Mouse (Mus musculus) layer of hippocampus, adult 11-12 months (tissue): ENCODE measurements around the gene Podxl2.

Experiments
- DNase-seq: peaks from one replicate; pipeline ENCODE4 v3.0.0; 2022; ENCODE audit warnings: low spot score

The Podxl2 gene

DNA sequence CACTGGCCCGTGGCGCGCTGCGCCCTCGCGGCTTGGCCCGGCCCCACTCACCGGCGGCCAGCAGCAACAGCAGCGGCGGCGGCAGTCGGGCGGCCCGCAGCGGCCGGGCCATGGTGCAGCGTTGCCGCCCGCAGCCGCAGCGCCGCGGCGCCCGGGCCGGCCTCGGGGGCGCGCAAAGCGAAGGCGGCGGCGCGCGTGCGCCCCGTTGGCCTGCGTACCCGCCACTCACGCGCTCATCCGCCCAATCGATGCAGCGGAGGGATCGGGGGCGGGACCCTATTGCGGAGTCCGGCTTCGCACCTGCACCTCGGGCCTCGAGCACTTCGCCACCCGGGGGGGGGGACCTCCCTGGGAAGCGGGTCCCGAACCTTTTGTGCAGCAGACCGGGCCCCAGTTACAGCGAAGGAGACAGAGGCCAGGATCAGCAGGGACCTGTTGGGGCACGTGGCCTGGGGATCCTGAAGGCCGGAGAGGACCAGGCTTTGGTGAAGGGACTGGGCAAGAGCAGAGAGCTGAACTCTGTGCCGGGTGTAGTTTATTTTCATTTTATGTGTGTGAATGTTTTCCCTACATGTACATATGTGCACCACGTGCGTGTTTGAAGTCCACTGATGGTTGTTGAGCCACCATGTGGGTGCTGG lies at the start of gene Podxl2:
Gene Podxl2, minus strand, starts transcription at position 177 of the 641 bp plus-strand sequence.
- DNase-seq, result peak; percentile 82

DNA sequence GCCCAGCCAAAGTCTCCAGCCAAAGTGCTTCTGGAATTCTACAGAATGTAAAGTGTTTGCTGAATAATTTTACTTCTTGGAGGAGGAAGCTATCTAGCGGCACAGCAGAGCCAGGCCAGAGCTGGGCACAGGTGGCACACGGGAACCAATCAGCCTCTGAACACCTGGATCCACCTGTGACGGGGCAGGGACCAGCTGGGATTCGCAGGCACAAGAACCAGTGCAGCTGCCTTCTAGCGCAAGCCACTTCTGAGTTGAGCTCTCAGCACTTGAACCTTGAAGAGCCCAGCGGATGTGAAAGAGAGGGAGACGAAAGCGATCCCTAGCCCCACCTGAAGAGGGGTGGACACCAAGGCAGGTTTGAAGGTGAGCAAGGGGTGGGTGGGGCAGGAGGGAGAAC lies 44.0 kb upstream of the Podxl2 start:
- no peak for DNase-seq

DNA sequence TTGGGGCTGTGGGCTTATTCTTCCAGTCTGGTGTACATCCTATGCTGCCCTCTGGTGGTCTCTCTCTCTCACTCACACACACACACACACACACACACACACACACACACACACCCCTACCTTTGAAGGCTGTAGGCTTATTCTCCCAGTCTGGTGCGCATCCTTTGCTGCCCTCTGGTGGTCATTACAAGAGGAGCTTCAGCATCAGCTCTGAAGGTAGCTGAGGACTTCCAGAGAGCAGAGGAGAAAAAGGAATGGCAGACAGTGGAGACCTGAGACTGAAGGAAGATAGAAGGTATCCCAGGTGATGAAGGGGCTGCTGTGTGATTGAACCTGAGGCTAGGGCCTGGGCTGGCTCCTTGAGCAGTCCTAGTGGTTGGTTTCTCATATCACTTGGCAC lies 41.3 kb upstream of the Podxl2 start:
- DNase-seq, result peak; percentile 67

DNA sequence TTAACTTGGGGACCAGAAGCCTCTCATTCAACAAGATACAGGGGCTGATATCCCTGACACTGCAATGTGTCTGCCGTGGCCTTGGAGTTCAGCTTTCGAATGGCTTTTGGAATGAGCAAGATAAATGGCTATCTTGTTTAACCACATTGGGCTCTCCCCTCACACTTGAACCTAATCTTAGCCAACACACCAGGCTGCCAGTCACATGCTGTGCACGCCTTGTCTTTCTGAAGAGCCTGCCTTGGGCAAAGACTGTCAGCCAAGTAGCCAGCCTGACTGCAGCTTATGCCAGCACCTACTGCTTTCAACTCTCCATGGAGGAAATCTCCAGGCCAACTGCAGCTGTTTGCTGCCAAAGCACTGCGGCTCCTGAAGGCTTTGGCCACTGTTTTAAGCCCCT lies 40.7 kb upstream of the Podxl2 start:
- no peak for DNase-seq

DNA sequence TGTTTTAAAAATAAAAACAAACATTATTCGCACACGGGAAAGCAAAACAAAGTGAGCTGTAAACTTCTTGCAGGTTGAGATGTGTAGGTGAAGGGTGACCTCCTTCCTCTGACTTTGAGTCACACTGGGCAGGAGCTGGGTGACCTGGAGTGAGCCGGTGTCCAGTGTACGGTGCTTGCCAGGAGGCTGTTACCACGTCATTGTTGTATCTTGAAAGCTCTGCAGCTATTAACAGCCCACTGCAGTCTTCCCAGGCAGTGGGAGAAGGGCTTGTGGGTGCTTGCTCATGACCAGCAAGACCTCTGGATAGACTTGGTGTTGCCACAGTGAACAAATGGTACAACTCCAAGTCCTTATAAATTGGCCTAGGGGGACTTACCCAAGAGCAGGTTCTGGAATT lies 40.0 kb upstream of the Podxl2 start:
- DNase-seq, result no peak

DNA sequence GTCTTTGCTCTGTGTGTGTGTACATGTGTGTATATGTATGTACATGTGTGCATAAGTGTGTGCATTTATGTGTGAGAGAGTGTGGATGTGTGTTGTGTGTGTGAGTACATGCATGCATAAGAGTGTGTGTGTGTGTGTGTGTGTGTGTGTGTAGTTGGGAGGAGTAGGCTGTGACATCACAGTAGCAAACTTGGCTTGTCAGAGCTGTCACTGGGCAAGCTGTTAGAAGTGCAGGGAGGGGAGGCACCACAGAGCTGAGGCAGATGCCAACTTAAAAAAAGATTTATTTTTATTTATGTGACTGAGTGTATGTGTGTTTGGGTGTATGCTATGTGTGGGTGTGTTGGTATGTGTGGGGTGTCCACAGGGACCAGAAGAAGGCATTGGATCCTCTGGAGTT lies 38.6 kb upstream of the Podxl2 start:
- DNase-seq, result no peak

DNA sequence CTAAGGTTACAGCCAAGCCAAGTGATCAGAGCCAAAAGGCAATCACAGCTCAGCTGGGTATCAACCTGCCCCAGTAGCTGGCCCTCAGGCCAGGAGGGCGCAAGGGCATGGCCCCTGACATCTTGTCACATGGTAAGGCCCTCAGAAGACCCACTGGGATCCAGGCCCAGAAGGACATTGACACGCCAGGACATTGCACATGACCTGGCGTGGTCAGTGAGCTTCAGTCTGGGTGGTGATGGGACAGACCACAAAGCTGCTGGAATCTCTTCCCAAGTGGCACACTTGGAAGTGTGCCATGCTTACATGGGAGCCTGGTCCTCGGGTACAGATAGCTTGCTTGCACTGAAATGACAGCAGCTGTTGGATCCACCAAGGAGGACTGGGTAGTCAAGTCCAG lies 38.2 kb upstream of the Podxl2 start:
- peak; percentile 8 for DNase-seq

DNA sequence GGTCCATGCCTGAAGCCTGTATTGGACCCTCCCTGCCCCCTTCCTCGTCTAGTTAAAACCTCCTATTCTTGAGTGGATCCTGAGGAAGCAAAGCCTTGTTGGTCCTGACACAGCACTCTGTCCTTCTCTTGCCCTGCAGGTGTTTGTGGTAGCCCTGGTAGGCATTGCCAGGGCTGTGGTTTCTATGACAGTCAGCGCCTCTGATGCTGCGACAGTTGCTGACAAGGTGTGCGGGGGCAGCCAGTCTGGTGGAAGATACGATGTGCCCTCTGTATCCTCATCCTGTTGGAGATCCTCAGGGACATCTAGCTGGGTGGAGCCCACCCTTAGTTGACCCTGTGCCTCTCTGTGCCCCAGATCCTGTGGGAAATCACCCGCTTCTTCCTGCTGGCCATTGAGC lies 34.3 kb upstream of the Podxl2 start:
- DNase-seq, result no peak

DNA sequence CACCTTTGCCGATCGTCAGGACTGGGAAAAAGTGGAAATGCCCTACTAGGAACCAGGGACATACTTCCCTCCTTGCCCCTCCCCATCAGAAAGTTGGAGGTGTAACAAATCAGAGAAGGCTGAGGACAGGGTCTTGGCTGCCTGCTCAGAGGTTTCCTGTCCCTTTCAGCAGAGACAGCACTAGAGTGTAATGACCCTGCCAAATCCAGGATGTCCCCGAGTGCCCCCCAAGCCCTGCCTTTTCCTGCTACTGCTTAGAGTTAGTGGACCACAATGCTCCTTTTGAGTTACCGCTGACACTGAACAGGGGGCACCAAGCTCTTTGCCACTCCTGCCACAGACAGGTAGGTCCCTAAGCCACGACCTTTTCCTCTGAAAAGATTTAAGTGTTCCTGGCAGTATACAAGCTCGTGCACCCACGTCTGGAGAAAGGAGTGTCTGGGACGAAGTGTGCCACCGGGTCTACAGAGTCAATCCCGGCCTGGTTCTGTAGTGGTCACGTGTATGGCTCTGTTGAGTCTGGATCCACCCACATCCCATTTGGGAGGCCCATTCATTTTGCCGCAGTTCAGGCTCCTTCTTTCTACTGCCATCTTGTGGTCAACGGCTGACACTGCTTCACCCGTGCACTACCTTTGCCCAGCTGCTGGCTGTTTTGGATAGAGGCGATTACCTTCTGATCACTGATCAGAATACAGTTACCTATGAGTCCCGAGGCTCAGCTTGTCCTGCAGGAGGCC lies 31.7 kb upstream of the Podxl2 start:
- DNase-seq, result peak; percentile 64

DNA sequence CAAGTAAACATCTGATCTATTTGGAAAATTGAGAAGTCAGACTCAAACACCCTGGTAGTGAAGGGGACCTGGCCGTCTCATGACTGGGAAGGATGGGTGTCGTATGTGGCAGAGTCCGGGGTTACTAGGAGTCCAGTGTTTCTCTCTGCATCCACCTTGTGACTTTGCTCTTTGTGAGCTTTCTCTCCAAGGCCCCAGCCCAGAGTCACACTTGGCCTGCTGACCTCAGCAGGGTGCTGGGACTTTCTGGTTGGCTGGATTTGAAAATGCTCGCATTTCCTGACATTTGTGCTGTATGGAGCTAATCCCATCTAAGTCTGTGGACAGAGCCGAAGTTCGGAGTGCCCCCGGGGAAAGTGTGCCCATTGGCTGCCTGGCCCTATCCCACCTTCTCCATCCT lies 30.2 kb upstream of the Podxl2 start:
- no peak for DNase-seq

DNA sequence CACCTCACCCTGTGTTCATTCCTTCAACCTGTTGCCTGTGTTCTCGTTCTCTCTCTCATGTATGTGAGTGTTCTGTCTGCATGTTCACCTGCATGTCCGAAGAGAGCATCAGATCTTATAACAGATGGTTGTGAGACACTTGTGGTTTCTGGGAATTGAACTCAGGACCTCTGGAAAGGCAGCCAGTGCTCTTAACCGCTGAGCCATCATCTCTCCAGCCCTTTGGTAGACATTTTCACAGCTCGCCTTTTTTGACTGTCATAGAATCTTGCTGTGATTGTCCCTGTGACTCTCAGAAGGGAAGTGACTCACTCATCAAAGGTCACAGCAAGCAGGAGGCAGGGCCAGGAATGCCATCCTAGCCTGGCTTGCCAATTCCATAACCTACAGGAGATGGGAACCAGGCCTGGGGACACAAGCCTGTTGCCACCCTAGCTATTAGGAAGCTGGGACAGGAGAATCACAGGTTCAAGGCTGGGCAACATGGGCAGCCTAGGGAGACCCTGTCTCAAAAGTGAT lies 29.7 kb upstream of the Podxl2 start:
- DNase-seq, result no peak

DNA sequence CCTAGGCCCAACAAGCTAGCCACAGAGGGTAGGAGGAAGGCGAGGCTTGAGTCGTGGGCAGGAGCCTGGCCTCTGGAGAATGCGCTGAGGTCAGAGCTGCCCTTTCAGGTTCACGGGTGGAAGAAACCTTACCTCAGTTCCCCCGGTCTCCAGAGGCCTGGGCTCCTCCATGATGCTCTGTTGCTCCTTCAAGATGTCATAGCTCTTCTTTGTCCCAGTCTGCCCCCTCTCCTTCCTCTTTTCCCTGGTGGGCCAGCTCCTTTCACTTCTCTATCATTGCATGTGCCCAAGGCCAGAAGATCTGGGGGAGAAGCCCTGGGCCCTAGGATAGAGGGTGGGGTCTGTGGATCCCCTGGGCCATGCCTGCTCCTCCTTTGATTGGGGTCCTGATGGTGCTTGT lies 28.9 kb upstream of the Podxl2 start:
- peak; percentile 22 for DNase-seq

DNA sequence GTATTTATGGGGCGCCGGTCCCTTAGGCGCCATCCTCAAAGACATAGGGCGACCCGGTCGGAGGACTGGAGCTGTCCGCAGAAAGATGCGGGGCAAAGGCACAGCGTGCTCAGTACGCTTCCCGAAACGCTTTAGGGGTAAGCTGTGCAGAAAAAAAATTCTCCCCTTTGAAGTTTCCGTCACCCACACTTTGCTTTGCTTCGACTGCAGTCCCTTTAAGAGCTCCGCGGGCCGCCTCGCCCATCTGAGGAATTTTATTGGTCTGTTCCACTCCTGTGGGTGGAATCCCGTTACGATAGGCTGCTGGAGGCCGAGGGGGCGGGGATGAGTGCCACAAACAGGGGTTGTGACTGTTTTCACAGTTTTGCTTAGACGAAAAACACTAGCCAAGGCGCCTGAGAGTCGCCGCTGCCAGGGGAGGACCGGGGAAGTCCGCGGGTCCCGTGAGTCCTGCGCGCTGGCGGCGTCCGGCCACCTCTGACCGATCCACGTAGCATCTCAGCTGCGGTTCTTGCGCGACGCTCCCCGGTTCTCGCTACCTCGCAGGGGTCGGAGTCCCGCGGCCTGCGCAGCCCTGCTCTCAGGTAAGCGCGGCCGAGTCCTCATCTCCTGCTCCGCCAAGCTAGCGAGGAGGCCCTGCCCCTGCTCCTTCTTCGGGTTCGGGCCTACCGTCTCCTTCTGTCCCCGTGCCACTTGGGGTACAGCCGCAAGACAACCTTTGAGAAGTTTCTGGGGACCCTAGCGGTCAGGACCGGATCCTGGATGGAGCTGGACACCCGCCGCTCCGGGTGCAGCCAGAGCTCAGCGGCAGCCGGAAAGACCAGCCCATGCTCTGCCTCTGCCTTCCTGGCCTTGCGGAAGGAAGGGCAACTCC lies 27.3 kb upstream of the Podxl2 start, which contains the start of gene Tpra1:
Gene Tpra1, plus strand, starts transcription at position 305 of the 874 bp plus-strand sequence.
- DNase-seq, result peak; percentile 96

DNA sequence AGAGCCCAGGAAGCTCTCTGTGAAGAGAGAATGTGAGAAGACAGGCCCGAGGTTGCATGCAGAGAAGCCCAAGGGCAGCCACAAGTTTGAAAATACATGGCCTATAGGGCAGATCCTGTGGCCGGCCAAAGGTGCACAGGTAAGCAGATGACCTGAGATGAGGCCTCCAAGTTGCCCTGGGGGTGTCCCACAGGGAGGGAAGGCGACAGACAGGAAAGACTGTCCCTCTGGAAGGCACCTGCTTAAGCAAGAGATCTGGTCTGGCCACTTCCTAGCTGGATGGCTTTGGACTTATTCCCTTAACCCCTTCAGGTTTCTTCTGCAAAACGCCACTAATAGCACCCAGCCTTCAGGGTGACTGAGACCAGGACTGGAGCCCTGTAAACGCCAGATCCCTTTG lies 26.6 kb upstream of the Podxl2 start:
- DNase-seq, result peak; percentile 10

DNA sequence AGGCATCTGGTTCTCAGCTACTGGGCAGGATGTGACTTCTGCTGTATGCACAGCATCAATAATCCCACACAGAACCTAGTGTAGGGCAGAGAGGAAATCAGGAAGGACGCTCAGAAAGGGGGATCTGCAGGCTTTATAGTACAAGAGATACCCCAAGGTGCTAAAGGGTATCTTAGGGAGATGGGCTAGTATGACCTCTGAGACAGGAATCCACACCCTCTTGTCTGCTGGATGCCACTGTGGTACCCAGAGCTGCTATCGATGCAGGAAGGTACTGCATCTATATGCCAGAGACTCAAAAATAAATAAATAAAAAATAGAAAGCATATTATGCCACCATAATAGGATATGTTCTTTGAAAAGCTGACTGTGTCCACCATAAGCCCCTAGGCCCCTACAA lies 24.8 kb upstream of the Podxl2 start:
- no peak for DNase-seq

DNA sequence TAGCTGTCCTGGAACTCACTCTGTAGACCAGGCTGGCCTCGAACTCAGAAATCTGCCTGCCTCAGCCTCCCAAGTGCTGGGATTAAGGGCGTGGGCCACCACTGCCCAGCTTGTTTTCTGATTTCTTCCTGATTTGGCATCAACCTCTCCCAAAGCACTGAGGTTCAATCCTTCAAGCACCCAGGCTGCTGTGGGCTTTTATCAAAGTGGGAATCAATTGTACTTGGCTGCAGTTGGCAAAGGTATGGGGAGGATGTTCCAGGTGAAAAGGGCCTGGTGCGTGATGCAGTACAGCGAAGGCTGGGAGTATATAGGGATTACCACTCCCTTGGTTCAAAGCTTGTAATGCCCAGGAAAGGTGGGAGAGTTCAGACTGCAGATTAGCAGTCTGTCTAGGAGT lies 24.2 kb upstream of the Podxl2 start:
- peak; percentile 6 for DNase-seq

DNA sequence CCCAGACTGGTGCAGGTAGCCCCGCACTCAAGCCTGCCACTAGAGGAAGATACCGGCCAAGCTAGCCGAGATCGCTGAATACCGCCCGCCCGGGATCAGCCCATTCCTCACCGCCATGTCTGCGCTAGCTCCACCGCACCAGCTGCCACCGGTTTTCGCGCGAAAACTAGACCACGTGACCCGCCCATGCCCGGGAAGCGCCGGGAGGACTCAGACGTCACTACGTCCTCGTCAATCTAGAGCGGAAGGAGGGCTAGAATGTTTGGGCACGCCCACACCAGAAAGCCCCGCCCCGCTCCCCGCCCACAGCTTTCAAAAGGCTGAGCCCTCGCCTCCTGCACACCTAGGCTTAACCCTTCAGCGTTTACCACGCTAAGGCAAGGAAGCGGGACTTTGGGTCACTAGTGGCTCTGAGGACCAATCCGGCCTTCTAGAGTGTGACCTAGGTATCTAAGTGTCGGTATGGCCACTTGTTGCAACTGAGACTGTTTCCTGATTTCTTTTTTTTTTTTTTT lies 23.7 kb upstream of the Podxl2 start, which contains the start of gene Mcm2:
Gene Mcm2, minus strand, starts transcription at position 247 of the 515 bp plus-strand sequence.
- DNase-seq, result peak; percentile 88

DNA sequence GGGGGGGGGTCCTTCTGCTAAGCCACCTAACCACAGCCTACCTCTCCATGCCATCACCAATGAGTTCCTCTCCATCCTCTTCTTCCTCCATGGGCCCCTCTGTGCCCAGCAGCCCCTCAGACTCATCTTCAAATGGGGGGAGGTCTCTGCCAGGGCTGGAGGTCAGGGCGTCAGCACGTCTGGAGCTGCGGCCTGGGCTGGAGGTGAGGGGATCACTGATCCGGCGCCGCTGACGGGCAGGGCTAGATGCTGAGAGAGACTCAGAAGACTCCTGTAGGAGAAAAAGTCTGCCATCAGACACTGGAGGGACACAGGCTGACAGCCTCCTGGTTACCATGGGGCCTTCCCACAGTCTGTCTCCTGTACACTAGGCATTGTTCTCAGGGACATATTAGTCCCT lies 22.4 kb upstream of the Podxl2 start:
- no peak for DNase-seq

DNA sequence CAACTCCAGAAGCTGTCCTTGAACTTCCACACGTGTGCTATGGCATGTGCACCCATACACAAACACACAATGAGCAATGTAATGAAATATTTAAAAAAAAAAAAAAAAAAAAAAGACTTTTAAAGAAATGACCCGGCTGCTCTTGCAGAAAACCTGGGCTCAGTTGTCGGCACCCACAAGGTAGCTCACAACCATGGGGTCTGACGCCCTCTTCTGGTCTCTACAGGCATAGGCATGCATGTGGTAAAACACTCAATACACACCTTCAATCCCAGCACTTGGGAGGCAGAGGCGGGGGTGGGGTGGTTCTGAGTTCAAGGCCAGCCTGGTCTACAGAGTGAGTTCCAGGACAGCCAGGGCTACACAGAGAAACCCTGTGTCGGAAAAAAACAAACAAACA lies 21.1 kb upstream of the Podxl2 start:
- no peak for DNase-seq

DNA sequence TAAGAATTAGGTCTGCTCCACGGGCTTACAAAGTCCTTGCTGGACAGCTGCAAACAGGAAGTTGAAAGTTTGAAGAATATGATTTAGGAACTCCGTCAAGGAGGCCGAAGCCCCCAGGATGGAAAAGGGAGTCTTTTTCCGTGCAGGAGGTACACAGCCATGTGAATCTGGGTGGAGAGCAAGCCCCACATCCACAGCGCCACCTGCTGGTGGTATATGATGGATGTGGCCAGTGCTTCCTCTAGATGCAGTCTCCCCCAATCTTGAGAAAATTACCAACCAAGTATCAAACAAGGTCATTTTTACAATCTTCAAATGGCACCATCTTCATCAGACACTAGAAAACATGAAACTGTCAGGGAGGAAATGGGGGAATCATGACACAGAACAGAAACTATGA lies 18.7 kb upstream of the Podxl2 start:
- peak; percentile 67 for DNase-seq

DNA sequence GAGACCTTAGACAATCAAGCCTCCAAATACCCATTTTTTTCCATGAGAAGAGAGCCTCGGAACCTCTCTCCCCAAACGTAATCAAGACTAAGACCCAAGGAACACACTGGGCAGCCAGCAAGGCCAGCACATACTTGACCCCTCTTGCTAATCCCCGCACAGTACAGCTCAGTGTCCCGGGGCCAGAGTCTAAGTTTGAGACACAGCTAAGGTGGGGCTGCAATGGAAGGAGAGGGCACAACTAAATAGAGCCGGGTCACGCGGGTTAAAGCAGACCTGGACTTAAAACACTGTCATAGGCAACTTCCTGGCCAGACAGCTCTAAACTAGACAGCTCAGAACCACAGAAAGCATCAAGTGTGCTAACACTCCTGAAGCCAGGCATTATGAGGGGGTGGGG lies 16.0 kb upstream of the Podxl2 start:
- DNase-seq, result no peak

DNA sequence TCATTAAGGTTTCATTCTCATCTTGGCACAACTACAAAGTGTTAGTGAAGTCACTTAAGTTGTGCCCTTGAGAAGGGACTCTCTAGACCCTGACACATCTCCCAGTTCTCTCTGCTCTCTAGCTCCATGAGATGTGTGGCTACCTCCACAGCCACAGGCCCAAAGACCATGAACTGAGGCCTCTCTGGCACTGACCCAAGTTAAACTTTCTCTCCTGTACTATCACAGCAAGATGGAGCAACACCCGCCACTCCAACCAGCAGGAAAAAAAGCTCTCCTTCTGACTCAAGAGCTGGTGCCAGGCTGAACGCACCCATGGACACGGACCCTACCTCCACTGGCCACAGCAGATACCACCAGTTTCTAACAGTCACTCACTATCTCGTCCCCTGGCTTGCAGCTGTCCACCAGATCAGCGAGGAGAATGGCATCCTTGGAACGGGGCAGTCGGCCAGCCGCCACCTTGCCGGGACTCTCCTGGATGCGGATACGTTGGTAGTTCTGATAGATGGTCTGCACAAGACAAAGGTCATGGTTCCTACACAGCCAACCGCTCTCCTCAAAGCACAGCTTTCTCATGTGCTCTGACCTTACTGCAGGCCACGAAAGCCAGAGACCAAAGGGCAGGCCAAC lies 14.7 kb upstream of the Podxl2 start:
- DNase-seq, result no peak
